Mouse (Mus musculus) thymus, postnatal 4 days (tissue): ENCODE measurements around the gene Hist1h4c.
A peak's percentile ranks its signal among the peaks of the same experiment; 100 is the strongest.

Source experiments
- DNase-seq: peaks from one replicate; pipeline ENCODE4 v3.0.0; 2021

Gene Hist1h4c

DNA sequence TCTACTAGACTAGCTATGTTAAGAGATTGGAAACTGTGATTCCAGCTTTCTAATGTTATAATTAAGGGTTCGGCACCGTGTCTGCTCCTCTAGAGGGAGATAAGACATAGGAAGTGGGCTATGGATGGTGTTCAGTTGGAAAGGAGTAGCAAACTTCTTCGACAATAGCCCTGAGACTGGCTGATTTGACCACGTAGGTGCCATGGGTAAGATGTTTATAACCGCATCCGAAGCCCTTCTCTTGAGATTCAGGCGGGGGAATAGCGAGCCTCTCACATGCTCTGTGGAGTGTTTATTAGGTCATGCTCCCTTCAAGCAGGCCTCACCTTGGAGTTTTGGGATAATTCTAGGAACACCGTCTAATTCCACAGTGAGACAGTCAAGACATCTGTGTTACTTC, 3.3 kb downstream of the Hist1h4c start:
- no peak for DNase-seq

DNA sequence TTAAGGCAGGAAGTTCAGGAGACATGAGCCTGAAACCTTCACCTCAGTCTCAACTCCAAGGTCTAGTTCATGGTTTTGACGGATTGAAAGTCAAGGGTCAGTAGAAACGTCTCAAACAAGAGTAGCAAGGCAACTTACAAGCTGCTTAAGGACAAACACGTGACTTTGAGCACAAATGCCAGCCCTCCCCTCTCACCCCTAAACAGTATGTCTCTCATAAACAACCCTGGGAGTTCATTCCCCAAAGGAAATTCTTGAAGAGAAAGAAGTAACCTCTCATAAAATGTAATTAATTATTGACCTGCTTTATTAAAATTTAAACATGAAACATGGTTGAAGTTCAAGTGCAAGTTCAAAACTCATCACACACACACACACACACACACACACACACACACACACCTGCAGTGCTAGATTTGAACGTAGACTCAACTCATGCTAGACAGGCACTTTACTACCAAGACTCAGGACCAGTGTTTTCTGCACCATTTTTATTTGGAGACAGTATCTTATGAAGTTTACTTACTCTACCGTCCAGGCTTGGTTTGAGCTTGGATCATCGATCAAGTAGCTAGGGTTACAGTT, 4.3 kb downstream of the Hist1h4c start:
- no peak for DNase-seq

DNA sequence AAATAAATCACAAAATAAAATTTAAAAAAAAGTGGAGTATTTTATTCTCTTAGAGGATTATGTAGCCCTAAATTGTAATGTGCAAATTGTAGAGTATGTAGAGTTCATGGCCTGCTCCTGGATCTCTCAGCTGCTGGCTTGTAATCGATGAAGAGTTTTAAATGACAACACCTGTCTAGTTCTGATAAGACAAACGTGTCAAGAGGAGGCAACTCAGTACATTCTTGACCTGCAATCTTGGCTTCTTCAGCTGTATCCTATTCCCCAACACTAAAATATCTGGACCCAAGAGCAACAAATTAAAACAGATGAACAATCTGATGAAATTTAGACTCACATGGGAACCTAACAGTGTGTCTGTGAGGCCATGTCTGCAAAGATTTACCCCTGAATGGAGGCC, 8.8 kb downstream of the Hist1h4c start:
- no peak for DNase-seq

DNA sequence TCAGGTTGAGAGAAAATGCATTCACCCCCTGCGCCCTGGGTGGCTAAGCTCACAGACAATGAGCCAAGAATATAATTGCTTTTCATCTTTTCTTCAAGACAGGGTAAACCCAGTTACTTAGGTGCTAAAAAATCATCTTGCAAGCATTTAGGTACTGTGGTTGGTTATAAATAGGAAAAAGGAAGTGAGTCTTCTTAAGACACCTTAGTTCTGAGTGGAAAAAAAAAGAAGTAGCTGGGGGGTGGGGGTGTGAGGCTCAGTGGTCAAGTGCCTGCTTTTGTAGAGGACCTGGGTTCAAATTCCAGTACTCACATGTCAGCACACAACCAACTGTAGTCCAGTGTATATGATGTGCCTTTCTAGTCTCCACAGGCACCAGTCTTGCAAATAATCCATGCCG, 9.3 kb downstream of the Hist1h4c start:
- no peak for DNase-seq

DNA sequence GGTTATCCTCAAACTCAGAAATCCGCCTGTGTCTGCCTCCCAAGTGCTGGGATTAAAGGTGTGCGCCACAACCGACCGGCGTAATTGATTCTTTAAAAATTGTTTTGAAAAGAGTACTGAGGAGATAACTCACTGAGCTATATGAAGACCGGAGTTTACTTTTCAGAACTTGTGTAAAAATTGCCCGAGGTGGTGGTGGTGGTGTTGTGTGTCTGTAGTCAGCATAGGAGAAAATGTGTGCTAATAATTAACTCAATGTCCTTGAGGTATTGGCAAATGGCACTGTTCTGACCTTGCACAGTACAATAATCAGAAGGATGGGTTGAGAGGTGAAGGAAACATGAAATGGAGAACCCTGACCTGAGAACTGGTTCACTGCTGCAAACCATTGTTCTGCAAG, 10.3 kb downstream of the Hist1h4c start:
- no peak for DNase-seq

DNA sequence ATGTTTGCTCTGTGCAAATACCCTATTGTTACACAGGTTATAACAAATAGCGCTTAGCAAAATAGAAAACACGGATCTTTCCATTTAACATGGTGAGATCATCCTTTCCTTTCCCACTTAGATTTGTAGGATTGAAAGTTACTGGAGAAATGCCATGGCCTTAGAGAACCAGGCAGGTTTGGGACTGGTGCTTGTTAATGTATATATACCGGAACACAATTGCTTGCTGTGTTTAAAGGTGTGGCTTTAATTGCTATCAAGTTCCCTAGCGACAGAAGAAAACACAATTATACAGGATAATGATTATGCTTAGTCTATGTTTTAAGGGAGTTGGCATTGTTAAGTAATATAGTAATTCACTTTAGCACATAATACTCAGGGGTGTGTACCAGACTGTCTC, 11.1 kb downstream of the Hist1h4c start:
- DNase-seq, result no peak

DNA sequence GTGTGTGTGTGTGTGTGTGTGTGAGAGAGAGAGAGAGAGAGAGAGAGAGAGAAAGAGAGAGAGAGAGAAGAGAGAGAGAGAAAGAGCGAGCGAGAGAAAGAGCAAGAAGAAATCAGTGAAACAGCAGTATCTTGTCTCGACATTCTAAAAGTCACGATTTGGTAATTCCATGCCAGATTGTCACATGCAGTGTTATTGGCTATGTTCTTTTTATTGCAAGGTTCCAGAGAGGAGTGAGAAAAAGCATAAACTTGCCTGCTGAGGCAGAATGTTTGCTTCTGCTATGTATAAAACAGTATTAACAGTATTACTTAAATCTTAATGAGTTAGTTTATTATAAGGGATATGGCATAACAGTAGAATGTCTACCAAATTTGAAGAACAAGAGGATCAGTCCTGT, 12.3 kb downstream of the Hist1h4c start:
- DNase-seq, result no peak

DNA sequence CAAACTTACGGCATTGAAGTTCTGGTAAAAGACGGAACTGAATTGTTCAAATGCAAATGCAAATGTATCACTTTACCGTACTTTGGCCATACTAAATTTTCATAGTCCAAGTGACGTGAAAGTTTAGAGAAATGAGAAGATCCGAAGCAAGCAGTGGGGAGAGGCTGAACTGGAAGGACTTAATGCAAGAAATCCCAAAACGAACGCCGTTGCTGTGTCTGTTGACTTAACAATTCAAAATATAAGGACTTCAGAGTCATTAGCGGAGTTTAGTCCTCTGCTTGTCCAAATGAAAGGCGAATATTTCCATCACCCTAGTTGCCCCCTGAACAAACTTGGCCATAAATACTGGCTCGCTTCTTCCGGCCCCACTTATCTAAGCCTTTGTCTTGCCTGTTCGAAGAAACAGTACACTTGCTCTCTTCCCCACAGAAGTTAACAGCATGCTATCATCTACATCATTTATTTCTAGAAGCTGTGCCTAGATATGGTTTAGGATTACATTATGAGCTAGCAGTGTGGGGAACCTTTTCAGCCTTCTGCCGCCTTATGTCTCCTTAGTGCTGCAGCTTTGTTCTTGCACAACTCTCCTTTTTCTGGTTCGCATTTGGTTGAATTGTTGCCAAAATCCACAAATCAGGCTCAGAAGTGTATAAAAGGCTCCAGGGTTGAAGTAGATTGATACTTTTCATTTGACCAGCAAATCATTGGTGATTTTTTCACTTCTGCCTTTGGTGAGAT, 13.0 kb downstream of the Hist1h4c start:
- DNase-seq, result peak; percentile 25

DNA sequence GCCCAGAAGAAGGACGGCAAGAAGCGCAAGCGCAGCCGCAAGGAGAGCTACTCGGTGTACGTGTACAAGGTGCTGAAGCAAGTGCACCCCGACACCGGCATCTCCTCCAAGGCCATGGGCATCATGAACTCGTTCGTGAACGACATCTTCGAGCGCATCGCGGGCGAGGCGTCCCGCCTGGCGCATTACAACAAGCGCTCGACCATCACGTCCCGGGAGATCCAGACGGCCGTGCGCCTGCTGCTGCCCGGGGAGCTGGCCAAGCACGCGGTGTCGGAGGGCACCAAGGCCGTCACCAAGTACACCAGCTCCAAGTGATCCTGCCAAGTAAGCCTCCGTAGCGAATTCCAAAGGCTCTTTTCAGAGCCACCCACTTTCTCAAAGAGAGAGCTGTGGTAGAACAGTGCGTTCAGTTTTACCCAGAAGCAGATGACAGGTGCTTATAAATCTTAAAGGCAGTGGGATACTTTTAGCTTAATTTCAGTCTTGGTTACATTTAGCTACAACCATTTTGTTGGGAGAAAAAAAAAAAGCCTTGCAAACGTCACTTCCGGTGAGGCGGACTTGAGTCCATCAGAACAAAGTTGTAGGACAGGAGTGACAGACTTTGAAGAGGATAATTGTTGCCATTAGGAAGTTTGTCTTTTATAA, 13.8 kb downstream of the Hist1h4c start:
- DNase-seq, result peak; percentile 49

DNA sequence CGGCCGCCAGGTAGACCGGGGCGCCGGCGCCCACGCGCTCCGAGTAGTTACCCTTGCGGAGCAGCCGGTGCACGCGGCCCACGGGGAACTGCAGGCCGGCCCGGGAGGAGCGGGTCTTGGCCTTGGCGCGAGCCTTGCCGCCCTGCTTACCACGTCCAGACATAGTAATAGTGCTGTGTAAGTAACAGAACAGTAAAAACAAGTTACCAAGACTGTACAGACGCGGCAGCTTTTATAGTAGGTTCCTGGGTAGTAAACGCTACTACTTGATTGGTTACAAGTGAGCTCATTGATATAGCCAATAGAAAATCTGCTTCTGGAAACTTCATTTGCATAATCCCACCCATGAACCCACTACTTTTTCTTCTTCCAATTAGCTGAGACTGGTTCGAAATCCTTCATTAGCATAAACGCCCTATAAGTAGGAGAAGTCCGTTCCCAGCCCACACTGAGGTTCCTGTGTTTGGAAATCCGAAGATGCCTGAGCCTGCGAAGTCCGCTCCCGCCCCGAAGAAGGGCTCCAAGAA, 14.4 kb downstream of the Hist1h4c start, which contains the start of the genes Hist1h2ac and Hist1h2bc:
Gene Hist1h2ac (minus strand): TSS at position 194 of the 527 bp plus-strand sequence.
Gene Hist1h2bc (plus strand): TSS at position 445 of the 527 bp plus-strand sequence.
- DNase-seq, result peak; percentile 74

DNA sequence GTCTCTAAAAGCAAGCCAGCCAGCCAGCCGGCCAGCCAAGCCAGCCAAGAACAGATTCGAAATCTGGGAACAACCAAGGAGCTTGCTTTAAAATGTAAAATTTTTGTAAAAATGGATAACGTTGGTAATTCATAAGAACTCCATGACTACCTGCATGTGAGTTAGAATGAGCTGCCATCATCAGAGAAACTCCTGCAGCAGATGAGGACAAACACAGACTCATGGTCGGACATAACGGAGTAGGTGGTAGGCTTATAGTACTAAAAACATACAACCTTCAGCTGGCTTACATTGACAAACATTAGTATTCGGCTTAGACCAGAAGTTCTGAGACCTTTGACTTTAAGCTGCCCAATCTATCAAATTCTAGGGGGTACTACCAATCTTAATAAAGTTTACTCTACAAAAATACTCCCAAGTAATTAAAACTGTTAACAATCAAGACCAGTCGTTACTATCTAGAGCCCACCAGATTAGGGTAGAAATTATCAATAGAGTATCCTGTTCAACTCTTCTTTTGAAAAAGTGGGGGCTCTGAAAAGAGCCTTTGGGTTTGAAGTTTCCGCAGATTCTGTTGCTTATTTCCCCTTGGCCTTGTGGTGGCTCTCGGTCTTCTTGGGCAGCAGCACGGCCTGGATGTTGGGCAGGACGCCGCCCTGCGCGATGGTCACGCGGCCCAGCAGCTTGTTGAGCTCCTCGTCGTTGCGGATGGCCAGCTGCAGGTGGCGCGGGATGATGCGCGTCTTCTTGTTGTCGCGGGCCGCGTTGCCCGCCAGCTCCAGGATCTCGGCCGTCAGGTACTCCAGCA, 15.1 kb downstream of the Hist1h4c start:
- DNase-seq, result peak; percentile 14

DNA sequence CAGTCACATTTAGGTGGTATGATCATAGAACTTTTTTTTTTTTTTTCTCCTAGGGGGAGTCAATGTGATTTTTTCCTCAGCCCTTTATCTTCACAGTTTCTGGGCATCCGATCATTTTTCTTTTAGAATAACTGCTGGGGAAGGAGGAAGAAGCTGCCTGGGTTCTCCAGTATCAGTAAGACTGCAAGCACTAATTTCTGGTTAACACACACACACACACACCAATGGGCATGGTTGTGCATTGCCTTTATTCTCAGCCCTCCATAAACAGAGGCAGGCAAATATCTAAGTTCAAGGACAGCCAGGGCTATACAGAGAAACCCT, 15.7 kb downstream of the Hist1h4c start:
- no peak for DNase-seq

DNA sequence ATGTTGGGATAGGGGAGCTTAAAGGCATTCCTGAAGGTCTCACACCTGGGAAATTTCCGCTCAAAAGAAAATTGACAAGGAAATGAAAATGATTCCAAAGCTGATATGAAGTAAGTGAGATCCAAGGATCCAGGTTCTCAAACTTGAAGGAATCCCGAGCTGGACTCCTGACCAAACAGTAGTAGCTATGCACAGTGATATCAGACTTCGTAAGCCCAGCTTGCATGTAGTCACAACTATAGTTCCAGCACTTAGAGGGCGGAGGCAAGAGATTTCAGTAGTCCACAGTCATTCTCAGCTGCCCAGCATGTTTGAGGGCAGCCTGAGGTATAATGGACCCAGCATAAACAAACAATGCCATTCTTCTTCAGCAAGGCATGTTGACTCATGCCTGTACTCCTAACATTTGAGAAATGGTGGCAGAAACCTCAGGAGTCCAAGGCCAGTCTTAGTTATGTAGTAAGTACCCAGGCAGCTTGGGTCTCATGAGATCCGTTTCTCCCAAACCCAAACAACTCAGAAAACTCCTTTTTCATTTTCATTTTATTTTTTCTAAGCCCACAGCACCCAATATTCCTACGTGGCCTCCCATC, 16.2 kb downstream of the Hist1h4c start:
- no peak for DNase-seq

DNA sequence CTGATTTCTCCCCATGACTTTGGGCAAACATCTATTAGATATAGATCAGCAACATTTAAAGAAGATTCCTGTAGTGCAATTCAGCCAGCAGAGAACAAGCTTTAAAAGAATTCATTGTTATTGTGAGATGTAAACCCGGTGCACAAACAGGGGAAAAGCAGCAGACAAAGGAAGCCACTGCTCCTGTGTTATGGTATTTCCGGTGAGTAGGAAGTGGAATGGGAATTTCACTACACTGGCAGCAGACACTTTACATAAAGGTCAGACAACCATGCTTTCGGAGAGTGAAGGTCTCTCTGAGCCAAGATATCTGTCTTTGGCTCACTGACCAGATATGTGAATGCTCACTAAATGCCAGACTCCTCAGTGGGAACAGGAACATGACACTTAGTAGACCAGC, 35.7 kb downstream of the Hist1h4c start:
- DNase-seq, result no peak

DNA sequence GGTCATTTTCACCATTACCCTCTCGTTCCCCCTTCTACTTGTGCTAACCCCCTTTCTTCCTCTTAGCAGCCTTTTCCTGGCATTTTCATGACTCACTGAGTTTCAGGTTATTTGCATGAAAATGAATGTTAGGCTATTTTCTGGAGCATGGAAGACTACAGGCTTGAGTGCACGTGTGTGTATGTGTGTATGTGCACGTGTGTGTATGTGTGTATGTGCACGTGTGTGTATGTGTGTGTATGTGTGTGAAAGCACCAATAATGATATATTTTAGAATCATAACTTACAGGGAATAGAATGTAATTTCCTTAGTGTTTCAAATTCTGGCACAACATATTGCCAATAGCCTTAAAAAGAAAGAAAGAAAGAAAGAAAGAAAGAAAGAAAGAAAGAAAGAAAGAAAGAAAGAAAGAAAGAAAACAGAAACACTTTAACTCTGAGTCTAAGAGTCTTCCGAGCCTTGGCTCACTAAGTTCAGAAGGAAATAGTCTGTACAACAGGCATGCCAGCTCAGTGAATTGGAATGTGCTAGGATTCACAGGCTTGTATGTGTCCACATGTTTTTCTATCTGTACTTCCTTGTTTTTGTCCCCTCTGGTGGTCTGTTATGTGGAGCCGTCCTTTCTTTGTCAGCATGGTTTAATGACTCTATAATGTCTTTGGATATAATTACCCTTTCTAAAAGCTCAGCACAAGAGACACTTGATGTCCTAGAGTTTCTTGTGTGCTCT, 38.5 kb downstream of the Hist1h4c start:
- DNase-seq, result no peak
